Mouse (Mus musculus) thymus, adult 2 months (tissue): Measurements from ENCODE around the gene G3bp1. TPM values are rescaled to one million over a fixed set of nuclear protein-coding genes. Genes with fewer than 3 reads are reported as not detected.

ENCODE experiments used
- DNase-seq: peaks from one replicate; pipeline ENCODE4 v3.0.0; 2021
- H3K27ac ChIP-seq: fragments of 200-500 bp; 2 replicates; pipeline ENCODE4 v1.5.1; 2012; ENCODE audit warnings: low read length, control low read depth; ENCODE audit not compliant: control insufficient read depth, insufficient read depth
- H3K27me3 ChIP-seq: fragments of 200-500 bp; 2 replicates; pipeline ENCODE4 v1.6.1; 2012; ENCODE audit warnings: mild to moderate bottlenecking, low read length, moderate library complexity, mixed read lengths; ENCODE audit not compliant: control insufficient read depth, insufficient read depth
- H3K36me3 ChIP-seq: fragments of 200-500 bp; 2 replicates; pipeline ENCODE4 v1.6.1; 2012; ENCODE audit warnings: mild to moderate bottlenecking, low read length, moderate library complexity; ENCODE audit not compliant: control insufficient read depth, insufficient read depth
- H3K4me1 ChIP-seq: fragments of 200-500 bp; replicated peaks from 2 replicates; pipeline ENCODE4 v1.6.1; 2012; ENCODE audit warnings: low read length; ENCODE audit not compliant: control insufficient read depth, insufficient read depth
- H3K4me3 ChIP-seq: fragments of 200-500 bp; 2 replicates; pipeline ENCODE4 v1.5.1; 2012; ENCODE audit warnings: mild to moderate bottlenecking, low read length, control low read depth, moderate library complexity; ENCODE audit not compliant: control insufficient read depth, insufficient read depth
- CTCF ChIP-seq: fragments of 200-500 bp; IDR thresholded peaks from 2 replicates; pipeline ENCODE4 v1.5.1; 2012; ENCODE audit warnings: mild to moderate bottlenecking, control low read depth, low read length, moderate library complexity, borderline replicate concordance; ENCODE audit not compliant: control insufficient read depth, poor library complexity, insufficient read depth; ENCODE audit errors: extremely low read depth
- POLR2A ChIP-seq: fragments of 200-500 bp; IDR thresholded peaks from 2 replicates; pipeline ENCODE4 v1.6.1; 2012; ENCODE audit warnings: mild to moderate bottlenecking, low read length, control low read depth, moderate library complexity; ENCODE audit not compliant: control insufficient read depth, poor library complexity, insufficient read depth; ENCODE audit errors: extremely low read depth
- WGBS: fragments of 180-500 bp; shearing (Covaris S2); methylation state at CpG from one replicate; pipeline ENCODE4 v1.1.7; 2018; 5-methylcytosine and 5-hydroxymethylcytosine counted together
- polyA plus RNA-seq: library from polyadenylated mRNA; depleted of rRNA; stranded (reverse); fragments of >200 nt; gene quantifications from 2 replicates; pipeline ENCODE4 v1.2.3, GENCODE M21; 2012

The G3bp1 gene
- polyA plus RNA-seq, 1 experiment: 42.3 TPM

GRCm38 (mm10) chr11:55432981-55433380 is 36.5 kb upstream of the G3bp1 start:
- DNase-seq: no peak
- 21% methylated on average over 3 of the region's 3 CpGs for WGBS
- no peak overlapping the region for H3K27ac ChIP-seq
- no peaks in the 10 kb centered on the region for H3K36me3 ChIP-seq
- TF ChIP-seq CTCF (no peak), POLR2A (no peak)
- H3K27me3 ChIP-seq: no peaks in the 10 kb centered on the region
- no peak overlapping the region for H3K4me3 ChIP-seq
- H3K4me1 ChIP-seq: no peaks in the 10 kb centered on the region

GRCm38 (mm10) chr11:55436089-55436488 is 33.4 kb upstream of the G3bp1 start:
- H3K36me3 ChIP-seq: no peaks in the 10 kb centered on the region
- 95% methylated on average over 6 of the region's 6 CpGs for WGBS
- no peaks in the 10 kb centered on the region for H3K4me1 ChIP-seq
- H3K27me3 ChIP-seq: no peaks in the 10 kb centered on the region
- TF ChIP-seq POLR2A (no peak), CTCF (no peak)
- DNase-seq: no peak
- H3K27ac ChIP-seq: no peak overlapping the region
- H3K4me3 ChIP-seq: no peak overlapping the region

DNA sequence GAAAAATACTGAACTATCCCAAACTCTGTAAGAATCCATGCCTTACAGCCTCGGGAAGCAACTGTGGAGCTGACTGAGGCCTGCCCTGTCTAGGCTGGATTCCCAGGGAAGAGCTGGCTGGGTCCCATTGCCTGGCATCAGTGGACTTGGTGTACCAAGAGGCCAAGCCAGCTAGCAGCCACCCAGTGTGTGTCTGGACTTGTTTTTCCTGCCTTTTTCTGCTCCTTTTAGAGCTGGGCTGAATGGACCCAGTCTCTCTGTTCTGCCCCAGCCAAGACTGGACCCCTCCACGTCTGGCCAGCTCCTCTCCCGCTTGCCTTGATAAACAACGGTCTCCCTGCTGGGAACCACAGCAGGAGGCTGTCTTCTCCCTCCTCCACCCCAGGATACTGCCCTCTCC is 31.5 kb upstream of the G3bp1 start:
- H3K4me3 ChIP-seq: no peak overlapping the region
- 93% methylated on average over 4 of the region's 4 CpGs for WGBS
- H3K4me1 ChIP-seq: no peaks in the 10 kb centered on the region
- DNase-seq: no peak
- H3K27me3 ChIP-seq: no peaks in the 10 kb centered on the region
- H3K27ac ChIP-seq: no peak overlapping the region
- no peaks in the 10 kb centered on the region for H3K36me3 ChIP-seq
- TF ChIP-seq CTCF (no peak), POLR2A (no peak)

DNA sequence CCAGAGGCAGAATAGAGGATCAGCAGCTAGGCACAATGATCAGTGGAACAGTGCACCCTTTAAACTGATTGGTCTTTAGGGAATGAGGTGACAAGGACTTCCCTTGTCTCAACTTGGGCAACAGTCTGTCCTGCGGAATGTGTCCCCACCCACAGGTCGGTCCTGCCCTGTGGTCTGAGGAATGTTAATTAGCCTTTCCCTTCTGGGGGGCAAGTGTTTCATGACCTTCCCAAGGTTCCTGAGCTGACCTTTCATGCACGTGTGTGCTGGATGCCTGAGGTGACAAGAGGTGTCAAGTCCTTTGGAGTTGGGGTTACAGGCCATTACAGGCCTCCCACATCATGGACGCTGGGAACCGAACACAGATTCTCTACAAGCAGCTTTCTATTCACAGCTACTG is 29.8 kb upstream of the G3bp1 start:
- Histone ChIP-seq H3K27ac (no peak overlapping the region), H3K27me3 (no peaks in the 10 kb centered on the region), H3K4me3 (no peak overlapping the region), H3K4me1 (no peaks in the 10 kb centered on the region), H3K36me3 (no peaks in the 10 kb centered on the region)
- TF ChIP-seq CTCF: no peak
- TF ChIP-seq POLR2A: no peak
- WGBS: 94% methylated on average over 5 of the region's 5 CpGs
- no peak for DNase-seq

DNA sequence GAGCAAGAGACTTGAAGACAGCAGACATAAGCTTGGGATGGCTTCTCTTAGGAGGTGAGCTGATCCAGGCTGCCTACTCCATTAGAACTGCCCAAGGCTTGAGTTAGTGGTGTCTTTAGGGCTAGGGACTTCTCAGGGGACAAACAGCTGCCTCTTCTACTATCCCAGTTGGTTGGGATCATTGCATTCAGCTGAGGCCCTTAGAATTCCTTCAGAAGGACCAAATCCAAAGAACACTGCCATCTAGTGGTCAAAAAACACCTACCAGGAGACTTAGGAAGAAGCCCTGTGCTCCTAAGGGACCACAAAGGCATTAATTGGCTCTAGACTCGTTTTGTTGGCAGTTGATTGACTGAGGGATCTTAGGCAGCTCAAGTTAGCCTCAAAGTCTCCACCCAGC is 24.7 kb upstream of the G3bp1 start:
- peaks cover 14% of the 10 kb centered on the region for H3K36me3 ChIP-seq
- peak; percentile 13 for DNase-seq
- H3K4me3 ChIP-seq: no peak overlapping the region
- 4% methylated on average over 1 of the region's 1 CpGs for WGBS
- no peak overlapping the region for H3K27ac ChIP-seq
- H3K4me1 ChIP-seq: no peaks in the 10 kb centered on the region
- TF ChIP-seq POLR2A (no peak), CTCF (no peak)
- H3K27me3 ChIP-seq: no peaks in the 10 kb centered on the region

- peak; percentile 59; the same call in 1 of the 2 replicates for TF ChIP-seq CTCF
- no peak for TF ChIP-seq POLR2A
- WGBS: 37% methylated on average over 4 of the region's 4 CpGs
- Histone ChIP-seq H3K4me1 (no peaks in the 10 kb centered on the region), H3K27ac (no peak overlapping the region), H3K27me3 (no peaks in the 10 kb centered on the region), H3K36me3 (peaks cover 26% of the 10 kb centered on the region), H3K4me3 (no peak overlapping the region)
- peak; percentile 59 for DNase-seq
Observed at GRCm38 (mm10) chr11:55446579-55446978, 22.9 kb upstream of the G3bp1 start.

- WGBS: 88% methylated on average over 7 of the region's 7 CpGs
- no peak for DNase-seq
Observed at GRCm38 (mm10) chr11:55449531-55449930, 20.0 kb upstream of the G3bp1 start.

More at GRCm38 (mm10) chr11:55449531-55449930, 20.0 kb upstream of the G3bp1 start:
- Histone ChIP-seq H3K36me3 (peaks cover 26% of the 10 kb centered on the region), H3K27ac (no peak overlapping the region), H3K4me3 (no peak overlapping the region), H3K27me3 (no peaks in the 10 kb centered on the region), H3K4me1 (no peaks in the 10 kb centered on the region)
- TF ChIP-seq POLR2A (no peak), CTCF (no peak)
